Mouse (Mus musculus): ENCODE measurements around the gene Tdgf1. TPM values are rescaled to one million over a fixed set of nuclear protein-coding genes. Genes with fewer than 3 reads are reported as not detected.

Gene Tdgf1
- polyA plus RNA-seq, 2 experiments = not detected

DNA sequence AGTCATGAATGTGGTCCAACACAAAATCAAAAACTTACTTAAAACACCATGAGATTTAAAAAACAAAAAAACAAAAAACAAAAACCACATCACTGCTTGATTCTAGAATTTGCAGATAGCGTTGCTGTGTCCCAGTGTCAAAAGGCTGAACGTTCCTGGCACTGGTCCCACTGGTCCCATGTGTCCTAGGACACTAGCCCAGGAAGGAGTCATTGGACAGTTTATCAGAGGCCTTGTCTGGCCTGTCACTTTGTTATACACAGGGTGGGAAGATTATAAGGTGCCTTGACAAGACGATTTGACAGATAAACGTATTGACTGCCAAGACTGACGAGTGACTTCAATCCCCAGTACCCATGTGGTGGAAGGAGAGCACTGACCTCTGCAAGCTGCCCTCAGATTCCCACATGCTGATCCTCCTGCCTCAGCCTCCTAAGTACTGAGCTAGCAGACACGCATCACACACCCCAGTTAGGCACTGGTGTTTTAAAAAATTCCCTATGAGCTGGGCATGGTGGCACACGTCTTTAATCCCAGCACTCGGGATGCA lies 17.7 kb upstream of the Tdgf1 start:
- Histone ChIP-seq H3K9ac (replicated peaks) (no peak overlapping the region), H3K4me3 (ENCODE audit: insufficient read depth in 1 of 2, low read depth in 2 of 2, low read length in 2 of 2) (no peak overlapping the region), H3K27ac (no peak overlapping the region), H3K4me1 (replicated peaks; ENCODE audit: control insufficient read depth in 2 of 2, insufficient read depth in 2 of 2, low read length in 1 of 2) (no peaks in the 10 kb centered on the region; a peak in 1 of 4 replicates), H3K4me2 (ENCODE audit: low read depth) (no peak overlapping the region), H3K9me3 (ENCODE audit: control insufficient read depth, low read length) (no peaks in the 10 kb centered on the region), H3K36me3 (replicated peaks; ENCODE audit: control insufficient read depth, insufficient read depth, low read depth) (no peaks in the 10 kb centered on the region), H3K27me3 (ENCODE audit: control insufficient read depth, insufficient read depth, low read length) (no peaks in the 10 kb centered on the region)
- 66% methylated on average over 8 of the region's 8 CpGs for WGBS (ENCODE audit: insufficient replicate concordance)
- no peak for DNase-seq (ENCODE audit: low read depth in 3 of 3, low spot score in 3 of 3)
- no peak for TF ChIP-seq CTCF (IDR thresholded peaks at IDR 0.05; ENCODE audit: low read depth)
- TF ChIP-seq EP300 (IDR thresholded peaks at IDR 0.05; ENCODE audit: low read depth) = no peak
- no peak for ATAC-seq (ENCODE audit: insufficient read depth)

DNA sequence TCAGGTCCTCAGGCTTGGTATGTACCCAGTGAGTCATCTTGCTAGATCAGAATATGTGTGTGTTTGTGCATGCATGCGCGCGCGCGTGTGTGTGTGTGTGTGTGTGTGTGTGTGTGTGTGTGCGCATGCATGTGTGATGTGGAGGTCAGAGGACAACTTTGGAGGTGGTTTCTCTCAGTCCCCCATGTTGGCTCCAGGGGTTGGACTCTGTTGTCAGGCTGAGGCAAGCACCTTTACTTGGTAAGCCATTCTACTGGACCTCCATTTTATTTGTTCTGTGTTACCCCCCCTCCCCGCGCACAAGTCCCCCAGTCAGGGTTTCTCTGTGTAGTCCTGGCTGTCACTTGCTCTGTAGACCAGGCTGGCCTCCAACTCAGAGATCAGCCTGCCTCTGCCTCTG lies 15.4 kb upstream of the Tdgf1 start:
- DNase-seq (ENCODE audit: low read depth in 3 of 3, low spot score in 3 of 3) = no peak
- H3K4me3 ChIP-seq (ENCODE audit: insufficient read depth in 1 of 2, low read depth in 2 of 2, low read length in 2 of 2) = no peak overlapping the region
- H3K27me3 ChIP-seq (ENCODE audit: control insufficient read depth, insufficient read depth, low read length) = no peaks in the 10 kb centered on the region
- H3K9me3 ChIP-seq (ENCODE audit: control insufficient read depth, low read length) = no peaks in the 10 kb centered on the region
- H3K4me1 ChIP-seq (replicated peaks; ENCODE audit: control insufficient read depth in 2 of 2, insufficient read depth in 2 of 2, low read length in 1 of 2) = no peaks in the 10 kb centered on the region; a peak in 1 of 4 replicates
- H3K4me2 ChIP-seq (ENCODE audit: low read depth) = no peak overlapping the region
- no peak for TF ChIP-seq CTCF (IDR thresholded peaks at IDR 0.05; ENCODE audit: low read depth)
- TF ChIP-seq EP300 (IDR thresholded peaks at IDR 0.05; ENCODE audit: low read depth) = no peak
- no peaks in the 10 kb centered on the region for H3K36me3 ChIP-seq (replicated peaks; ENCODE audit: control insufficient read depth, insufficient read depth, low read depth)
- ATAC-seq (ENCODE audit: insufficient read depth) = no peak
- no peak overlapping the region for H3K9ac ChIP-seq (replicated peaks)
- H3K27ac ChIP-seq = no peak overlapping the region
- 89% methylated on average over 8 of the region's 8 CpGs for WGBS (ENCODE audit: insufficient replicate concordance)

DNA sequence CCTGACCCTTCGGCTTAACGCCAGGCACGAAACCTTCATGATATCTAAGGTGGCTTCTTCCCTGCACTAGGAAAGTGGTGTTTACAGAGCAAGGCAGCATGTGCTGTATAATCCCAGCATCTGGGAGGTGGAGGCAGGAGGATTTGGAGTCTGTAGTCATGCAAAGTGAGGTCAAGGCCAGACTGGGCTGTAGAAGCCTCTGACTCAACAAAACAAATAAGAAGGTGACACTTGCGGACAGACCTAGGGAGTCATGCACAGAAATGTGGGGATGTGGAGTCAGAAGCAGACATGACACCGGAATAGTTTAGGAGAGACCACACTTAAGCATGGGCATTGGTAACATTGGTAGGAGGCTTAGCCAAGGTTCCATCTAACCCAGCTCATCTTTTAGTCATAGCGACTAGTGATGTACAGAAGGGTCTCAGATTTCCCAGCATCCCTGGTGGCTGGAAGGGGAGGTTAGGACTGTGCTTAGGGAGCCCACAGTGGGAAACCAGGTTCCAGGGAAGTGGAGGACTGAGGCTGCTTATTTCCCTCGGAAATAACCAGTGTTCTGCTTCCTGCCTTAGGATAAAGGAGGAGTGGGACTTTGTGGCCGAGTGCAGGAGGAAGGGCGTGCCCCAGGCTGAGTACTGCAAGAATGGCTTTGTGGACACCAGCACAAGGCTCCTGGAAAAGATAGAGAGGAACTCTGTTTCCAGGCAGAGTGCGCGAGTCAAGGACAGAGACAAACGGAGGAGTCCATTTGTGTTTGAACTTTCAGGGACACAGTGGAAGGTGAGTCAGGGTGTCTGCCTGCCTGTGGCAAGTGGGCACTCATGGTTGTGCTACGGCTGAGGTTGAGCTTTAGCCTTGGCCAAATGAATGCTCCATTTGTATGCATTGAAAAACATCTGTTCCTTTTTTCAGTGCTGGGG lies 14.5 kb upstream of the Tdgf1 start:
- no peak overlapping the region for H3K9ac ChIP-seq (replicated peaks)
- no peak overlapping the region for H3K27ac ChIP-seq
- H3K9me3 ChIP-seq (ENCODE audit: control insufficient read depth, low read length) = no peaks in the 10 kb centered on the region
- no peak overlapping the region for H3K4me3 ChIP-seq (ENCODE audit: insufficient read depth in 1 of 2, low read depth in 2 of 2, low read length in 2 of 2)
- no peaks in the 10 kb centered on the region for H3K27me3 ChIP-seq (ENCODE audit: control insufficient read depth, insufficient read depth, low read length)
- DNase-seq (ENCODE audit: low read depth in 3 of 3, low spot score in 3 of 3) (no peak), ATAC-seq (ENCODE audit: insufficient read depth) (no peak)
- H3K4me2 ChIP-seq (ENCODE audit: low read depth) = no peak overlapping the region
- H3K4me1 ChIP-seq (replicated peaks; ENCODE audit: control insufficient read depth in 2 of 2, insufficient read depth in 2 of 2, low read length in 1 of 2) = no peaks in the 10 kb centered on the region; a peak in 1 of 4 replicates
- no peaks in the 10 kb centered on the region for H3K36me3 ChIP-seq (replicated peaks; ENCODE audit: control insufficient read depth, insufficient read depth, low read depth)
- TF ChIP-seq CTCF (IDR thresholded peaks at IDR 0.05; ENCODE audit: low read depth) (no peak), EP300 (IDR thresholded peaks at IDR 0.05; ENCODE audit: low read depth) (no peak)
- 63% methylated on average over 13 of the region's 13 CpGs for WGBS (ENCODE audit: insufficient replicate concordance)

GRCm38 (mm10) chr9:110959669-110960068 lies 13.7 kb upstream of the Tdgf1 start:
- Histone ChIP-seq H3K9me3 (ENCODE audit: control insufficient read depth, low read length) (no peaks in the 10 kb centered on the region), H3K4me1 (replicated peaks; ENCODE audit: control insufficient read depth in 2 of 2, insufficient read depth in 2 of 2, low read length in 1 of 2) (no peaks in the 10 kb centered on the region; a peak in 1 of 4 replicates), H3K4me3 (ENCODE audit: insufficient read depth in 1 of 2, low read depth in 2 of 2, low read length in 2 of 2) (no peak overlapping the region), H3K4me2 (ENCODE audit: low read depth) (no peak overlapping the region), H3K9ac (replicated peaks) (no peak overlapping the region), H3K36me3 (replicated peaks; ENCODE audit: control insufficient read depth, insufficient read depth, low read depth) (no peaks in the 10 kb centered on the region), H3K27ac (no peak overlapping the region), H3K27me3 (ENCODE audit: control insufficient read depth, insufficient read depth, low read length) (no peaks in the 10 kb centered on the region; the same call in 1 of the 2 replicates)
- 56% methylated on average over 5 of the region's 5 CpGs for WGBS (ENCODE audit: insufficient replicate concordance)
- DNase-seq (ENCODE audit: low read depth in 3 of 3, low spot score in 3 of 3) = no peak
- no peak for TF ChIP-seq EP300 (IDR thresholded peaks at IDR 0.05; ENCODE audit: low read depth)
- no peak for ATAC-seq (ENCODE audit: insufficient read depth)

DNA sequence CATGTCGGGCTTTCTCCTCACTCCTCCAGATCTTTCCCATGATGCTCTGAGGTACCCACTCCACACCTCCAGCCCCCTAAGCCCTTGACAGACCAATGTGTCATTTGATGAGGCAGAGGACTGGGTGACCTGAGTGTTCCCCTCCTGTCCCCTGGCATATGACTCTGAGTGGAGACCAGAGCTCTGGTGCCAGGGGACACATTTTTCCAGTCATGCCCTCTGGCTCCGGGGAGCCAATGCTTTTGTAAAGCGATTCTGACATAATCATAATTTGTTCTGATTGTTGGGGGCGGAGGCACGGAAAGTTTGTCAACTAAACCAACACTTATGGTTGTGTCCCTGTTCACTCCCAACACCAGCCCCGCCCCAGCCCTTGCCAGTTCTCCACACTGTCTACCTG lies 10.0 kb upstream of the Tdgf1 start:
- no peak for ATAC-seq (ENCODE audit: insufficient read depth)
- Histone ChIP-seq H3K27me3 (ENCODE audit: control insufficient read depth, insufficient read depth, low read length) (no peaks in the 10 kb centered on the region; the same call in none of the 2 replicates), H3K4me2 (ENCODE audit: low read depth) (no peak overlapping the region), H3K9ac (replicated peaks) (no peak overlapping the region), H3K4me3 (ENCODE audit: insufficient read depth in 1 of 2, low read depth in 2 of 2, low read length in 2 of 2) (no peak overlapping the region), H3K27ac (no peak overlapping the region), H3K4me1 (replicated peaks; ENCODE audit: control insufficient read depth in 2 of 2, insufficient read depth in 2 of 2, low read length in 1 of 2) (peaks cover 0 to 6% of the 10 kb centered on the region in 2 experiments; a peak in 2 of 4 replicates), H3K9me3 (ENCODE audit: control insufficient read depth, low read length) (no peaks in the 10 kb centered on the region), H3K36me3 (replicated peaks; ENCODE audit: control insufficient read depth, insufficient read depth, low read depth) (no peaks in the 10 kb centered on the region)
- no peak for DNase-seq (ENCODE audit: low read depth in 3 of 3, low spot score in 3 of 3)
- whole genome bisulfite sequencing (ENCODE audit: insufficient replicate concordance) = 59% methylated on average over 6 of the region's 6 CpGs
- TF ChIP-seq EP300 (IDR thresholded peaks at IDR 0.05; ENCODE audit: low read depth) = no peak
- TF ChIP-seq CTCF (IDR thresholded peaks at IDR 0.05; ENCODE audit: low read depth) = no peak

Measured in liver, embryonic 14.5 days (tissue).